ENCODE assay signal across 20 mouse cellular contexts in genomic region chr3:116726807-116727206, GRCm38 (mm10). TPM values are rescaled to one million over a fixed set of nuclear protein-coding genes. Genes with fewer than 3 reads are reported as not detected.
DNase-seq lines count a peak whose midpoint lies in the region; ATAC-seq and TF ChIP-seq lines count a peak whose summit lies in the region.
"Had no signal": no experiment of that assay in that cellular context is flagged by ENCODE, and none has a peak within 500 bp of the region (broad histone marks: within the 10 kb centered on the region; RNA-seq: fewer than 3 reads in every experiment).

No protein-coding gene starts in this region.

- no peak for TF ChIP-seq RAD21 in MEL (IDR thresholded peaks at IDR 0.05; ENCODE audit: low read depth, low read length)

- DNase-seq in kidney, adult 9 months = no peak
- peak; percentile 88 for DNase-seq in MEL (ENCODE audit: low read depth, low spot score)
- DNase-seq in heart, postnatal 0 days (ENCODE audit: low spot score) = peak; percentile 34
- no peak for DNase-seq in cerebellum, postnatal 36 days
- no peak for DNase-seq in urinary bladder, postnatal 36 days (ENCODE audit: low spot score in 2 of 2)
- DNase-seq in Muller cell, postnatal 12 days (ENCODE audit: inconsistent ontology term) = no peak
- DNase-seq: adrenal gland, adult 8-10 months; cerebellum, postnatal 25 days; kidney, adult 18-20 months; liver, embryonic 13.5 days had no signal

- peak; percentile 89 to 94 for TF ChIP-seq EP300 in MEL (IDR thresholded peaks at IDR 0.05; ENCODE audit: low read depth in 1 of 2, low read length in 2 of 2)
- peak; percentile 74; the same call in 1 of the 2 replicates for TF ChIP-seq EP300 in heart, postnatal 0 days (IDR thresholded peaks at IDR 0.05; ENCODE audit: low read depth)

- no peaks in the 10 kb centered on the region for H3K36me3 ChIP-seq in kidney, embryonic 15.5 days
- peaks cover 0 to 7% of the 10 kb centered on the region in 2 experiments; a peak in 2 of 4 replicates for H3K36me3 ChIP-seq in MEL (ENCODE audit: control insufficient read depth in 1 of 2, insufficient read depth in 2 of 2, low read length in 2 of 2)
- no peaks in the 10 kb centered on the region for H3K36me3 ChIP-seq in heart, postnatal 0 days (replicated peaks; ENCODE audit: control insufficient read depth, insufficient read depth, low read length)
- H3K36me3 ChIP-seq: embryonic facial prominence, embryonic 15.5 days; liver, embryonic 13.5 days; stomach, embryonic 15.5 days had no signal

- no peaks in the 10 kb centered on the region for H3K79me2 ChIP-seq in MEL (ENCODE audit: control insufficient read depth, insufficient read depth, low read length, poor library complexity)

- H3K27ac ChIP-seq in kidney, embryonic 15.5 days = peak overlapping the region; percentile 51
- H3K27ac ChIP-seq in MEL (ENCODE audit: control insufficient read depth, low read depth, low read length) = no peak overlapping the region
- peak overlapping the region; percentile 48; the same call in 1 of the 2 replicates for H3K27ac ChIP-seq in heart, postnatal 0 days (ENCODE audit: low read depth)
- H3K27ac ChIP-seq: embryonic facial prominence, embryonic 15.5 days; liver, embryonic 13.5 days; stomach, embryonic 15.5 days had no signal

- TF ChIP-seq POLR2A in MEL (IDR thresholded peaks at IDR 0.05; ENCODE audit: control insufficient read depth in 1 of 2, insufficient read depth in 1 of 2, low read depth in 1 of 2, low read length in 2 of 2, poor library complexity in 1 of 2) = no peak

- ATAC-seq in kidney, embryonic 15.5 days (replicated peaks; ENCODE audit: low FRiP score) = peak; percentile 66
- peak; percentile 75 for ATAC-seq in heart, postnatal 0 days (ENCODE audit: insufficient read depth, low read depth)
- peak; percentile 65 for ATAC-seq in megakaryocyte progenitor cell, adult 5-6 weeks (replicated peaks; ENCODE audit: poor library complexity)
- ATAC-seq: forebrain, embryonic 14.5 days had no signal

- no peak for TF ChIP-seq CTCF in MEL (IDR thresholded peaks at IDR 0.05 in 2 of 3, conservative IDR thresholded peaks at IDR 0.05 in 1 of 3; ENCODE audit: control insufficient read depth in 1 of 3, insufficient read depth in 1 of 3, low read depth in 2 of 3, low read length in 3 of 3, poor library complexity in 1 of 3, severe bottlenecking in 1 of 3)
- TF ChIP-seq CTCF in heart, postnatal 0 days (IDR thresholded peaks at IDR 0.05; ENCODE audit: low read depth) = no peak

- H3K27me3 ChIP-seq in kidney, embryonic 15.5 days = no peaks in the 10 kb centered on the region
- no peaks in the 10 kb centered on the region for H3K27me3 ChIP-seq in MEL (ENCODE audit: control insufficient read depth in 1 of 2, insufficient read depth in 2 of 2, low read length in 2 of 2)
- no peaks in the 10 kb centered on the region for H3K27me3 ChIP-seq in heart, postnatal 0 days (ENCODE audit: control insufficient read depth, insufficient read depth, low read length)
- H3K27me3 ChIP-seq: embryonic facial prominence, embryonic 15.5 days; liver, embryonic 13.5 days; stomach, embryonic 15.5 days had no signal

- H3K4me1 ChIP-seq in kidney, embryonic 15.5 days = peaks cover 11% of the 10 kb centered on the region; the same call in 1 of the 2 replicates
- peaks cover 0 to 17% of the 10 kb centered on the region in 2 experiments; a peak in 3 of 4 replicates for H3K4me1 ChIP-seq in MEL (ENCODE audit: control insufficient read depth in 1 of 2, insufficient read depth in 2 of 2, low read length in 2 of 2)
- H3K4me1 ChIP-seq in heart, postnatal 0 days (ENCODE audit: control insufficient read depth, insufficient read depth) = peaks cover 6% of the 10 kb centered on the region; the same call in 1 of the 2 replicates
- H3K4me1 ChIP-seq: embryonic facial prominence, embryonic 15.5 days; liver, embryonic 13.5 days; stomach, embryonic 15.5 days had no signal

- no peak overlapping the region for H3K4me3 ChIP-seq in kidney, embryonic 15.5 days (replicated peaks)
- H3K4me3 ChIP-seq in MEL (ENCODE audit: control insufficient read depth in 1 of 2, insufficient read depth in 1 of 2, low read depth in 2 of 2, low read length in 2 of 2) = peak overlapping the region in 1 of 2 experiments; percentile 12; a peak in 1 of 4 replicates
- no peak overlapping the region for H3K4me3 ChIP-seq in heart, postnatal 0 days (ENCODE audit: low read depth, low read length)
- H3K4me3 ChIP-seq: embryonic facial prominence, embryonic 15.5 days; liver, embryonic 13.5 days; myocyte; stomach, embryonic 15.5 days had no signal

- H3K9me3 ChIP-seq in kidney, embryonic 15.5 days (replicated peaks) = no peaks in the 10 kb centered on the region
- H3K9me3 ChIP-seq in MEL (replicated peaks; ENCODE audit: insufficient read depth, low read length) = no peaks in the 10 kb centered on the region
- H3K9me3 ChIP-seq in heart, postnatal 0 days (replicated peaks; ENCODE audit: control insufficient read depth, low read length) = no peaks in the 10 kb centered on the region
- H3K9me3 ChIP-seq: embryonic facial prominence, embryonic 15.5 days; liver, embryonic 13.5 days; stomach, embryonic 15.5 days had no signal

- no peak overlapping the region for H3K9ac ChIP-seq in kidney, embryonic 15.5 days
- no peak overlapping the region for H3K9ac ChIP-seq in MEL (ENCODE audit: control insufficient read depth, low read depth, low read length, poor library complexity, severe bottlenecking)
- no peak overlapping the region for H3K9ac ChIP-seq in heart, postnatal 0 days (replicated peaks; ENCODE audit: low read depth, low read length)
- H3K9ac ChIP-seq: embryonic facial prominence, embryonic 15.5 days; liver, embryonic 13.5 days; stomach, embryonic 15.5 days had no signal

- 0 out of 2 replicates have a peak overlapping the region, but pooled peaks have one; percentile 14 for H3K4me2 ChIP-seq in kidney, embryonic 15.5 days
- 0 out of 2 replicates have a peak overlapping the region, but pooled peaks have one; percentile 15 for H3K4me2 ChIP-seq in heart, postnatal 0 days (ENCODE audit: low read depth, low read length)
- H3K4me2 ChIP-seq: embryonic facial prominence, embryonic 15.5 days; liver, embryonic 13.5 days; stomach, embryonic 15.5 days had no signal

- 36% methylated on average over 9 of the region's 9 CpGs for WGBS in kidney, embryonic 15.5 days
- 42% methylated on average over 9 of the region's 9 CpGs for WGBS in heart, postnatal 0 days

TF ChIP-seq in MEL, 35 proteins besides CTCF, POLR2A, EP300 and RAD21 (continues in another document):
- peak; percentile 96 for TF ChIP-seq TCF12 (IDR thresholded peaks at IDR 0.05; ENCODE audit: low read depth, low read length)
- TF ChIP-seq UBTF (IDR thresholded peaks at IDR 0.05; ENCODE audit: borderline replicate concordance, insufficient read depth, low read depth, low read length) = no peak
- no peak for TF ChIP-seq POLR2AphosphoS2 (IDR thresholded peaks at IDR 0.05; ENCODE audit: low read length)
- no peak for TF ChIP-seq ZMIZ1 (IDR thresholded peaks at IDR 0.05; ENCODE audit: low read depth, low read length)
- TF ChIP-seq ETS1 (IDR thresholded peaks at IDR 0.05; ENCODE audit: low read depth, low read length) = peak; percentile 91
- TF ChIP-seq CHD1 (IDR thresholded peaks at IDR 0.05; ENCODE audit: low read depth, low read length) = no peak
- TF ChIP-seq MAX (IDR thresholded peaks at IDR 0.05; ENCODE audit: low read length) = no peak
- no peak for TF ChIP-seq TBP (IDR thresholded peaks at IDR 0.05; ENCODE audit: low read depth, low read length)
- no peak for TF ChIP-seq CHD2 (IDR thresholded peaks at IDR 0.05; ENCODE audit: low read length)
- peak; percentile 86 for TF ChIP-seq TAL1 (IDR thresholded peaks at IDR 0.05; ENCODE audit: low read length)
- no peak for TF ChIP-seq HCFC1 (IDR thresholded peaks at IDR 0.05; ENCODE audit: low read depth, low read length)
- TF ChIP-seq MXI1 (IDR thresholded peaks at IDR 0.05; ENCODE audit: low read depth, low read length) = no peak
- no peak for TF ChIP-seq SMC3 (IDR thresholded peaks at IDR 0.05; ENCODE audit: low read depth, low read length)
- TF ChIP-seq MAFK (IDR thresholded peaks at IDR 0.05; ENCODE audit: borderline replicate concordance, low read depth, low read length) = no peak
- TF ChIP-seq ZC3H11A (IDR thresholded peaks at IDR 0.05; ENCODE audit: low read depth, low read length) = no peak
- no peak for TF ChIP-seq POLR2AphosphoS5 (IDR thresholded peaks at IDR 0.05; ENCODE audit: borderline replicate concordance, low read depth, low read length)
- no peak for TF ChIP-seq NELFE (IDR thresholded peaks at IDR 0.05; ENCODE audit: low read depth, low read length)
- TF ChIP-seq MYB (IDR thresholded peaks at IDR 0.05; ENCODE audit: low read depth, low read length) = peak; percentile 54
- TF ChIP-seq MYC (IDR thresholded peaks at IDR 0.05; ENCODE audit: low read depth, low read length) = no peak
- no peak for TF ChIP-seq SIN3A (IDR thresholded peaks at IDR 0.05; ENCODE audit: low read length)
- no peak for TF ChIP-seq ZKSCAN1 (IDR thresholded peaks at IDR 0.05; ENCODE audit: low read depth, low read length)
- no peak for TF ChIP-seq E2F4 (IDR thresholded peaks at IDR 0.05; ENCODE audit: borderline replicate concordance, low read depth, low read length)
- TF ChIP-seq MAZ (IDR thresholded peaks at IDR 0.05; ENCODE audit: low read depth, low read length) = no peak
- TF ChIP-seq JUND (IDR thresholded peaks at IDR 0.05; ENCODE audit: low read depth, low read length) = no peak

RNA-seq across cellular contexts. Expression of gene Slc35a3, which starts 14.2 kb away (rescaled TPM):
- 15.9 and 16.4 TPM in 2 replicates for polyA plus RNA-seq in kidney, embryonic 15.5 days (2015; fragmentation: Nextera tagmentation; extraction: Ambion mirVana)
- total RNA-seq in MEL (2012; rRNA removed) = 16.7 and 20.3 TPM in 2 replicates
- polyA plus RNA-seq in MEL (2012; ENCODE audit: insufficient read depth in 1 of 2, insufficient read length in 2 of 2, low read depth in 1 of 2, low replicate concordance in 2 of 2, missing spikeins in 1 of 2) = 10 to 100 TPM in 1 of 2 experiments, not detected in 1; 19.2 TPM
- total RNA-seq in heart, postnatal 0 days (2014; rRNA removed; ENCODE audit: low replicate concordance) = 18.3 and 28.9 TPM in 2 replicates
- 6.9 and 7.0 TPM in 2 replicates for polyA plus RNA-seq in heart, postnatal 0 days (2015; fragmentation: Nextera tagmentation; extraction: Ambion mirVana)
- total RNA-seq in megakaryocyte progenitor cell, adult 5-6 weeks (2015) = 42.5 and 45.9 TPM in 2 replicates
- total RNA-seq in megakaryocyte progenitor cell, adult 5-6 weeks (2017) = 51.3 and 60.6 TPM in 2 replicates

RNA-seq across cellular contexts. Expression of gene Gm43191, which starts 45.7 kb away (rescaled TPM):
- not detected in 2 replicates for polyA plus RNA-seq in kidney, embryonic 15.5 days (2015; fragmentation: Nextera tagmentation; extraction: Ambion mirVana)
- total RNA-seq in MEL (2012; rRNA removed) = 0.39 and 1.0 TPM in 2 replicates
- not detected for polyA plus RNA-seq in MEL (2012; ENCODE audit: insufficient read depth in 1 of 2, insufficient read length in 2 of 2, low read depth in 1 of 2, low replicate concordance in 2 of 2, missing spikeins in 1 of 2)
- total RNA-seq in heart, postnatal 0 days (2014; rRNA removed; ENCODE audit: low replicate concordance) = not detected in 2 replicates
- polyA plus RNA-seq in heart, postnatal 0 days (2015; fragmentation: Nextera tagmentation; extraction: Ambion mirVana) = not detected in 2 replicates
- total RNA-seq in megakaryocyte progenitor cell, adult 5-6 weeks (2015) = not detected in 2 replicates
- total RNA-seq in megakaryocyte progenitor cell, adult 5-6 weeks (2017) = not detected in 2 replicates
- total RNA-seq: adrenal gland, adult 8-10 months; gastrocnemius, postnatal 4 days; left cerebral cortex, postnatal 25 days; megakaryocyte, adult 5-6 weeks had no signal
- polyA plus RNA-seq: C2C12; embryonic facial prominence, embryonic 15.5 days; forebrain, embryonic 14.5 days; liver, embryonic 13.5 days; myocyte; stomach, embryonic 15.5 days had no signal

Comparison
In these comparisons a context has a peak if more than half of its experiments do, and no peak if none do; other contexts are left out.
1. DNase-seq: peak in MEL (single experiment) and heart, postnatal 0 days (single experiment); none in kidney, adult 9 months (single experiment), cerebellum, postnatal 36 days (0 of 2), urinary bladder, postnatal 36 days (0 of 2) and Muller cell, postnatal 12 days (single experiment).
2. Peak in every context shown above with its lines, with median percentiles within 50 percentile points of each other: ATAC-seq.